Mouse (Mus musculus) small intestine, adult 2 months (tissue): ENCODE results near the gene Fam241b.

Experiments used
- CTCF ChIP-seq: fragments of 200-500 bp; IDR thresholded peaks from 2 replicates; pipeline ENCODE4 v1.5.1; 2012; ENCODE audit warnings: low read depth, mild to moderate bottlenecking, control low read depth, inconsistent platforms, low read length, moderate library complexity, mixed read lengths; ENCODE audit not compliant: insufficient replicate concordance, insufficient read length; ENCODE audit errors: extremely low read depth
- POLR2A ChIP-seq: fragments of 200-500 bp; IDR thresholded peaks from 2 replicates; pipeline ENCODE4 v1.6.1; 2012; ENCODE audit warnings: low read depth, mild to moderate bottlenecking, control low read depth, inconsistent platforms, low read length, moderate library complexity

- TF ChIP-seq POLR2A (no peak), CTCF (no peak)
These were observed 38.8 kb upstream of the Fam241b start for GRCm38 (mm10) chr10:62182471-62183014.
